Mouse (Mus musculus): Measurements from ENCODE around the gene Hrh3.

Hrh3 gene

GRCm38 (mm10) chr2:180103978-180104658 lies at the start of gene Hrh3:
Gene Hrh3 (minus strand): TSS chr2:180104488.
- CTCF ChIA-PET, result interaction anchor here (1.1 kb wide), 1 partner anchor 13 kb away, joined by 8 read pairs; no protein-coding TSS in a partner anchor

- CTCF ChIA-PET, result no interaction called here
These were observed 44.3 kb upstream of the Hrh3 start for GRCm38 (mm10) chr2:180148551-180148950.

- CTCF ChIA-PET, result no interaction called here
These were observed 43.1 kb upstream of the Hrh3 start for GRCm38 (mm10) chr2:180147379-180147778.

GRCm38 (mm10) chr2:180146091-180146490 lies 41.8 kb upstream of the Hrh3 start:
- CTCF ChIA-PET, result no interaction called here

GRCm38 (mm10) chr2:180135414-180135813 lies 31.1 kb upstream of the Hrh3 start:
- CTCF ChIA-PET, result no interaction called here

GRCm38 (mm10) chr2:180133911-180134310 lies 29.6 kb upstream of the Hrh3 start:
- CTCF ChIA-PET, result interaction anchor here (0.5 kb wide), 1 partner anchor 119 kb away, joined by 3 read pairs; no protein-coding TSS in a partner anchor

GRCm38 (mm10) chr2:180133231-180133630 lies 28.9 kb upstream of the Hrh3 start:
- CTCF ChIA-PET, result interaction anchor here (0.5 kb wide), 1 partner anchor 16 kb away, joined by 3 read pairs; no protein-coding TSS in a partner anchor

- CTCF ChIA-PET, result no interaction called here
These were observed 23.4 kb upstream of the Hrh3 start for GRCm38 (mm10) chr2:180127675-180128074.

GRCm38 (mm10) chr2:180126195-180126594 lies 21.9 kb upstream of the Hrh3 start:
- CTCF ChIA-PET, result no interaction called here

- CTCF ChIA-PET, result no interaction called here
These were observed 19.9 kb upstream of the Hrh3 start for GRCm38 (mm10) chr2:180124192-180124591.

- CTCF ChIA-PET, result no interaction called here
These were observed 16.0 kb upstream of the Hrh3 start for GRCm38 (mm10) chr2:180120292-180120761.

- CTCF ChIA-PET, result no interaction called here
These were observed 15.4 kb upstream of the Hrh3 start for GRCm38 (mm10) chr2:180119439-180120291.

- CTCF ChIA-PET, result interaction anchor here (2.6 kb wide), 1 partner anchor 14 kb away, joined by 8 read pairs; the partner anchor contains the start of gene Hrh3
These were observed 14.6 kb upstream of the Hrh3 start, which contains the start of gene Osbpl2 for GRCm38 (mm10) chr2:180118661-180119438. Gene Osbpl2 (plus strand): TSS chr2:180119306.

GRCm38 (mm10) chr2:180117485-180118194 lies 13.4 kb upstream of the Hrh3 start:
- CTCF ChIA-PET, result interaction anchor here (0.6 to 2.6 kb wide), 2 partner anchors 13 to 1423 kb away, joined by 8 to 16 read pairs; partner anchors contain the start of gene Hrh3

GRCm38 (mm10) chr2:180116741-180117484 lies 12.6 kb upstream of the Hrh3 start:
- CTCF ChIA-PET, result interaction anchor here (2.6 kb wide), 1 partner anchor 12 kb away, joined by 8 read pairs; the partner anchor contains the start of gene Hrh3

GRCm38 (mm10) chr2:180116081-180116493 lies 11.8 kb upstream of the Hrh3 start:
- CTCF ChIA-PET, result no interaction called here

- CTCF ChIA-PET, result no interaction called here
These were observed 11.0 kb upstream of the Hrh3 start for GRCm38 (mm10) chr2:180115279-180115678.

- CTCF ChIA-PET, result no interaction called here
These were observed 9.9 kb upstream of the Hrh3 start for GRCm38 (mm10) chr2:180113909-180114890.

GRCm38 (mm10) chr2:180108285-180108684 lies 4.0 kb upstream of the Hrh3 start:
- CTCF ChIA-PET, result no interaction called here
